Mouse (Mus musculus): ENCODE measurements at regions not wholly inside any gene's neighbourhood (a gene's known extent, or its start where the extent isn't known, plus 50 kb on each side); places are given as distances from the start of the nearest gene placed in this dataset.
"Not testable (repeated sequence)": the region's sequence is repeated elsewhere in the genome, so short reads cannot be mapped to it uniquely, and the experiment has no call there.

DNA sequence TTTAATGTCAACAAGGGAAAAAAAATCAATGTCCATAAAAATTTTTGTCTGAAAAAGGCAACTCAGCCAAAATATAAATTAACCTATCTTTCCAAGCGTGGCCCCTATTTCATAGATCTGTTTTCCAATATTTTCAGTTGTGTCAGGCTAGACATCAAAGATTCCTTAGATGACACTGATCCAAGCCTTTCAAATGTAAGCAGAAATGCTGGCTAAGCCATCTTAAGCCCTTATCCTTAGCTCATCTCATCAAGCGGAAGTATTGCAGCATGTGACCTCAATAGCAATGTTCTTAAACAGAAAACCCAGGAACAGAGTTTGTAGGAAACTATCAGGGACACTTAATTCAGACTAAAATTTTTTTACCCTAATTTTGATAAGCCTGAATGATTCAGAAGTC, 327.8 kb upstream of the Cypt12 start:
- Histone ChIP-seq H3K9me3 (ENCODE audit: control insufficient read depth, low read length) (no peaks in the 10 kb centered on the region), H3K4me3 (ENCODE audit: low read depth, low read length) (no peak overlapping the region), H3K4me1 (ENCODE audit: control insufficient read depth, insufficient read depth, low read length) (peaks cover 11% of the 10 kb centered on the region), H3K9ac (ENCODE audit: low read length) (no peak overlapping the region), H3K36me3 (ENCODE audit: control insufficient read depth, insufficient read depth, low read length) (no peaks in the 10 kb centered on the region), H3K27me3 (ENCODE audit: control insufficient read depth, insufficient read depth, low read length) (no peaks in the 10 kb centered on the region), H3K27ac (ENCODE audit: low read depth, low read length) (no peak overlapping the region; the same call in 1 of the 2 replicates), H3K4me2 (no peak overlapping the region)
- ATAC-seq (ENCODE audit: low FRiP score) (peak; percentile 41; the same call in 1 of the 2 replicates), DNase-seq (ENCODE audit: low spot score, missing footprints) (peak; percentile 82)
- WGBS = 35% methylated on average over 2 of the region's 2 CpGs

DNA sequence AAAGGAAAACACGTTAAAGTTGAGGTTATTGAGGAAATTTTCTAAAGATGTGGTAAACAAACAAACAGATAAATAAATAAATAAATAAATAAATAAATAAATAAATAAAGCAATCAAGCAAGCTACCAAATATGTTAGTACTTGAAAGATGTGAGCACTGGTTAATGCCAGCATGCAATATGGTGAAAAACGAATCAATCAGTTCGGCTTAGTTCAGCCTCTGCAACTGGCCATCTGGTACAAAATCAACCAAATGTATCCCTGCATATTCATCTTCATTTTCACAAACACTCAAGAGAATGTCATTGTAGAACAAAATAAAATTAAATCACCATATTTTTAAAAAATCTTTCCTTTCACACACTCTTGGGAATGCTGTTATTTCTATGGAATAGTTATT, 315.7 kb upstream of the Cypt12 start:
- no peaks in the 10 kb centered on the region for H3K9me3 ChIP-seq (ENCODE audit: control insufficient read depth, low read length)
- H3K4me1 ChIP-seq (ENCODE audit: control insufficient read depth, insufficient read depth, low read length) = no peaks in the 10 kb centered on the region
- H3K4me2 ChIP-seq = no peak overlapping the region
- WGBS = 80% methylated on average over 3 of the region's 3 CpGs
- no peak for ATAC-seq (ENCODE audit: low FRiP score)
- H3K27ac ChIP-seq (ENCODE audit: low read depth, low read length) = no peak overlapping the region
- no peak overlapping the region for H3K4me3 ChIP-seq (ENCODE audit: low read depth, low read length)
- H3K9ac ChIP-seq (ENCODE audit: low read length) = no peak overlapping the region
- no peaks in the 10 kb centered on the region for H3K27me3 ChIP-seq (ENCODE audit: control insufficient read depth, insufficient read depth, low read length)
- no peaks in the 10 kb centered on the region for H3K36me3 ChIP-seq (ENCODE audit: control insufficient read depth, insufficient read depth, low read length)
- peak; percentile 51 for DNase-seq (ENCODE audit: low spot score, missing footprints)

DNA sequence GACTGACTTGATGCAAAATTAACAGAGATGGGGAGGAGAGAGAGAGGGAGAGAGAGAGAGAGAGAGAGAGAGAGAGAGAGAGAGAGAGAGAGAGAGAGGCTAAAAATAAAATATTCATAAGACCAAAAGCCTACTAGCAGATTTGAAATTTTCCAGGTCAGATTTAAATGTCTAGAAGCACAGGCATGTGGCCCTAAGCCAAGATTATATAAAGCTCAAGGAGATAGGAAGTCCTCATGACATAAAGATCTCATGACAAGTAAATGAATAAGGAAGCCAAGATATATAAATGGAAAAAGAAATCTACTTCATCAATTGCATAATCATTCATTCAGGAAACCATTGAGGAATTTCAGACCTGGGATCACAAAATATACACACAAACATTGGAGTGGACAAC, 311.9 kb upstream of the Cypt12 start:
- no peaks in the 10 kb centered on the region for H3K9me3 ChIP-seq (ENCODE audit: control insufficient read depth, low read length)
- no peak overlapping the region for H3K9ac ChIP-seq (ENCODE audit: low read length)
- H3K27me3 ChIP-seq (ENCODE audit: control insufficient read depth, insufficient read depth, low read length) = no peaks in the 10 kb centered on the region
- H3K36me3 ChIP-seq (ENCODE audit: control insufficient read depth, insufficient read depth, low read length) = no peaks in the 10 kb centered on the region
- no peak overlapping the region for H3K4me2 ChIP-seq
- no peak overlapping the region for H3K27ac ChIP-seq (ENCODE audit: low read depth, low read length)
- ATAC-seq (ENCODE audit: low FRiP score) (no peak), DNase-seq (ENCODE audit: low spot score, missing footprints) (no peak)
- no peaks in the 10 kb centered on the region for H3K4me1 ChIP-seq (ENCODE audit: control insufficient read depth, insufficient read depth, low read length)
- H3K4me3 ChIP-seq (ENCODE audit: low read depth, low read length) = no peak overlapping the region

DNA sequence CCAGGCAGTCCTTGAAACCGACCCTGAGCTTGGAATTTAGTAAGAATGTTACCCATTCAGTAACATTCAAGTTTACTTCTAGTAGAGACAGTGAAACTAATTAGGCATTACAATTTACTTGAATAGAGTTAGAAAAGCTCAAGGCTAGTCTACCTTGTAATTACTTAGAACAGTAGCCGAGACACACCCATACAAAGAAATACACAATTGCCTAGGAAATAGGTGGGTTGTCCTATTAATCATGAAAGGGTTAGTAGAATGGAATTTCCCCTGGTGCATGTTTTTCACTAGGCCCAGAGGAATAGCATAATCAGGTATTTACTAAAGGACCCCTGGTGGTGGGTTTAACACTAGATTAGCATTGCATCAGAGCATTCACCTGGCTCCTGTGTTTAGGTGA, 288.2 kb upstream of the Cypt12 start:
- H3K4me3 ChIP-seq (ENCODE audit: low read depth, low read length); DNase-seq (ENCODE audit: low spot score, missing footprints); H3K36me3 ChIP-seq (ENCODE audit: control insufficient read depth, insufficient read depth, low read length); H3K27me3 ChIP-seq (ENCODE audit: control insufficient read depth, insufficient read depth, low read length); H3K27ac ChIP-seq (ENCODE audit: low read depth, low read length); H3K4me2 ChIP-seq; H3K4me1 ChIP-seq (ENCODE audit: control insufficient read depth, insufficient read depth, low read length); H3K9ac ChIP-seq (ENCODE audit: low read length); H3K9me3 ChIP-seq (ENCODE audit: control insufficient read depth, low read length); ATAC-seq (ENCODE audit: low FRiP score): not testable (repeated sequence)
- WGBS = 93% methylated on average over 2 of the region's 2 CpGs

DNA sequence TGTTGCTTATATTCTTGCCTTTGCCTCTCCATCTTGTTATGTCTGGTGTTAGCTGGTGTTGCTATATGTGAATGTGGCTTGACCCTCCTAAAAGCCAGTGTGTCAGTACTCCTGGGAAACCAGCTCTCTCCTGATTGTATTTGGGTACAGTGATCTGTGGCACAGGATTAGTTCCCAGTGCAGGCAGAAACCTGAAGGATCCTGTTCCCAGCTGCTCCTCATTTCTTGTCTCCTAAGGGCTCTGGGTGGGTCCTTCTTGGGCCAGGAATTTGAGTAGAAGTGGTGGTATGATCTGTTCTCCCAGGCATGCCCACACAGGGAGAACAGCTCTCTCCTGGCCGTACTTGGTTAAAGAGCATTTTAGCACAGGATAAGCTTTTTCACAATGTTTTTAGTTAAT, 286.2 kb upstream of the Cypt12 start:
- H3K4me1 ChIP-seq (ENCODE audit: control insufficient read depth, insufficient read depth, low read length) = no peaks in the 10 kb centered on the region
- no peaks in the 10 kb centered on the region for H3K9me3 ChIP-seq (ENCODE audit: control insufficient read depth, low read length)
- DNase-seq (ENCODE audit: low spot score, missing footprints) = peak; percentile 80
- no peak overlapping the region for H3K27ac ChIP-seq (ENCODE audit: low read depth, low read length)
- no peak overlapping the region for H3K4me2 ChIP-seq
- no peaks in the 10 kb centered on the region for H3K36me3 ChIP-seq (ENCODE audit: control insufficient read depth, insufficient read depth, low read length)
- no peak overlapping the region for H3K9ac ChIP-seq (ENCODE audit: low read length)
- no peak for ATAC-seq (ENCODE audit: low FRiP score)
- no peak overlapping the region for H3K4me3 ChIP-seq (ENCODE audit: low read depth, low read length)
- WGBS = 100% methylated on average over 1 of the region's 1 CpGs
- H3K27me3 ChIP-seq (ENCODE audit: control insufficient read depth, insufficient read depth, low read length) = no peaks in the 10 kb centered on the region

DNA sequence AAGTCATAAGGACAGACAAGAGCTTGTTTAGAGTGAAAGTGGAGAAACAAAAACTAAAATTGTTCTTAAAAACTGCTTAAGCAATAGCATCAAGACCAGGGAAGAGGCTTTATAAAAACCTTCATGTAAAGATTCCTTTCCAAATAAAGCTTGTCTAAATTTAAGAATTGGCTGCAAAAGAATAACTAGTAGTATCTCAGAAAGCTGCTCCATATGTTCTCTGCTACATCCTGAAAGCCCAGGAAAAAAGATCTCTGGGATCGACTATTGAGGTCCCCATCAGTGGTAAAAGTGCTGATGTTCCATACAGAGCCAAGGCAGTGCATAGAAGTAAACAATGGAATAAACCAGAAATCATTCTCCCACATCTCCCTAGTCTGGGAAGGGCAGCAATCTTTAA, 281.2 kb upstream of the Cypt12 start:
- Histone ChIP-seq H3K36me3 (ENCODE audit: control insufficient read depth, insufficient read depth, low read length) (no peaks in the 10 kb centered on the region; the same call in 1 of the 2 replicates), H3K27me3 (ENCODE audit: control insufficient read depth, insufficient read depth, low read length) (no peaks in the 10 kb centered on the region), H3K27ac (ENCODE audit: low read depth, low read length) (no peak overlapping the region), H3K4me1 (ENCODE audit: control insufficient read depth, insufficient read depth, low read length) (no peaks in the 10 kb centered on the region), H3K4me3 (ENCODE audit: low read depth, low read length) (no peak overlapping the region), H3K9ac (ENCODE audit: low read length) (no peak overlapping the region), H3K9me3 (ENCODE audit: control insufficient read depth, low read length) (peaks cover 3% of the 10 kb centered on the region; the same call in 1 of the 2 replicates), H3K4me2 (no peak overlapping the region)
- peak; percentile 57 for DNase-seq (ENCODE audit: low spot score, missing footprints)
- WGBS = 80% methylated on average over 1 of the region's 1 CpGs
- ATAC-seq (ENCODE audit: low FRiP score) = no peak

DNA sequence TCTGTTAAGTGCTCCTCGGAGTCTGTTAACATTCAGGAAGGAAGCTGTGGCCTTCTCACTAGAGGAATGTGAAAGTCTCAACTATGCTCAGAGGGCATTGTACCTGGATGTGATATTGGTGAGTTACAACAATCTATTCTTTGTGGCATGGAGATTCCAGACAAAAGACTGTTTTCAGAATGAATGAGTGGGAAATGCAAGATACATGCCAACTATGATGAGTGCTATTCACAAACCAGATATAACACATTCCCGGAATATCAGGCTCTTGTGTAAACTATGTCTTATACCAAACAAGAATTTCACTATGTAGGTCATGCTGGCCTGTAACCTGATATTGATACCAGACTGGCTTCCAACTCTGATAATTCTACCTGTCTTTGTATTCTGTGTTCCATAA, 279.4 kb upstream of the Cypt12 start:
- DNase-seq (ENCODE audit: low spot score, missing footprints) (peak; percentile 37), ATAC-seq (ENCODE audit: low FRiP score) (no peak)
- Histone ChIP-seq H3K27me3 (ENCODE audit: control insufficient read depth, insufficient read depth, low read length) (no peaks in the 10 kb centered on the region), H3K4me2 (no peak overlapping the region), H3K4me3 (ENCODE audit: low read depth, low read length) (no peak overlapping the region), H3K4me1 (ENCODE audit: control insufficient read depth, insufficient read depth, low read length) (no peaks in the 10 kb centered on the region), H3K9ac (ENCODE audit: low read length) (no peak overlapping the region), H3K9me3 (ENCODE audit: control insufficient read depth, low read length) (peaks cover 3% of the 10 kb centered on the region; the same call in 1 of the 2 replicates), H3K36me3 (ENCODE audit: control insufficient read depth, insufficient read depth, low read length) (no peaks in the 10 kb centered on the region; the same call in 1 of the 2 replicates), H3K27ac (ENCODE audit: low read depth, low read length) (no peak overlapping the region)
- 85% methylated on average over 2 of the region's 2 CpGs for WGBS
